Mouse (Mus musculus) stomach, embryonic 16.5 days (tissue): ENCODE results near the gene Aqp7. TPM values are rescaled to one million over a fixed set of nuclear protein-coding genes. Genes with fewer than 3 reads are reported as not detected.

Experiments used
- ATAC-seq: fragments of 200-750 bp; cut with Nextera tagmentation; 2 replicates; pipeline ENCODE4 v1.8.0; 2017; ENCODE audit warnings: moderate number of reproducible peaks, moderate TSS enrichment; ENCODE audit not compliant: insufficient read depth, low FRiP score
- H3K27ac ChIP-seq: fragments of 300-500 bp; sonication (generic); 2 replicates; pipeline ENCODE4 v1.5.1; 2014; ENCODE audit warnings: low read length
- H3K27me3 ChIP-seq: fragments of 300-500 bp; sonication (generic); 2 replicates; pipeline ENCODE4 v1.6.1; 2014; ENCODE audit warnings: low read length, control low read depth, mixed read lengths; ENCODE audit not compliant: control insufficient read depth, insufficient read depth
- H3K36me3 ChIP-seq: fragments of 300-500 bp; sonication (generic); 2 replicates; pipeline ENCODE4 v1.6.1; 2014; ENCODE audit warnings: low read length; ENCODE audit not compliant: control insufficient read depth, insufficient read depth
- H3K4me1 ChIP-seq: fragments of 300-500 bp; sonication (generic); 2 replicates; pipeline ENCODE4 v1.6.1; 2014; ENCODE audit warnings: low read length, control low read depth, mixed read lengths; ENCODE audit not compliant: control insufficient read depth, insufficient read depth
- H3K4me2 ChIP-seq: fragments of 300-500 bp; sonication (generic); 2 replicates; pipeline ENCODE4 v1.6.1; 2014; ENCODE audit warnings: low read depth, low read length, mixed read lengths
- H3K4me3 ChIP-seq: fragments of 300-500 bp; sonication (generic); replicated peaks from 2 replicates; pipeline ENCODE4 v1.5.1; 2014; ENCODE audit warnings: mild to moderate bottlenecking, low read length
- H3K9ac ChIP-seq: fragments of 300-500 bp; sonication (generic); 2 replicates; pipeline ENCODE4 v1.6.1; 2014; ENCODE audit warnings: low read length
- H3K9me3 ChIP-seq: fragments of 300-500 bp; sonication (generic); replicated peaks from 2 replicates; pipeline ENCODE4 v1.6.1; 2016; ENCODE audit warnings: low read length, control low read depth; ENCODE audit not compliant: control insufficient read depth
- WGBS: fragments of 180-500 bp; shearing (Covaris S2); extraction: QIAGEN DNeasy Blood & Tissue Kit; methylation state at CpG from one replicate; pipeline ENCODE4 v1.1.7; 2014; 5-methylcytosine and 5-hydroxymethylcytosine counted together
- polyA plus RNA-seq: library from polyadenylated mRNA; unstranded; fragments of >200 nt; fragmentation: Nextera tagmentation; extraction: Ambion mirVana; gene quantifications from 2 replicates; pipeline ENCODE4 v1.2.1, GENCODE M21; 2015

Gene Aqp7
- polyA plus RNA-seq: 0.40 and 0.45 TPM in 2 replicates

DNA sequence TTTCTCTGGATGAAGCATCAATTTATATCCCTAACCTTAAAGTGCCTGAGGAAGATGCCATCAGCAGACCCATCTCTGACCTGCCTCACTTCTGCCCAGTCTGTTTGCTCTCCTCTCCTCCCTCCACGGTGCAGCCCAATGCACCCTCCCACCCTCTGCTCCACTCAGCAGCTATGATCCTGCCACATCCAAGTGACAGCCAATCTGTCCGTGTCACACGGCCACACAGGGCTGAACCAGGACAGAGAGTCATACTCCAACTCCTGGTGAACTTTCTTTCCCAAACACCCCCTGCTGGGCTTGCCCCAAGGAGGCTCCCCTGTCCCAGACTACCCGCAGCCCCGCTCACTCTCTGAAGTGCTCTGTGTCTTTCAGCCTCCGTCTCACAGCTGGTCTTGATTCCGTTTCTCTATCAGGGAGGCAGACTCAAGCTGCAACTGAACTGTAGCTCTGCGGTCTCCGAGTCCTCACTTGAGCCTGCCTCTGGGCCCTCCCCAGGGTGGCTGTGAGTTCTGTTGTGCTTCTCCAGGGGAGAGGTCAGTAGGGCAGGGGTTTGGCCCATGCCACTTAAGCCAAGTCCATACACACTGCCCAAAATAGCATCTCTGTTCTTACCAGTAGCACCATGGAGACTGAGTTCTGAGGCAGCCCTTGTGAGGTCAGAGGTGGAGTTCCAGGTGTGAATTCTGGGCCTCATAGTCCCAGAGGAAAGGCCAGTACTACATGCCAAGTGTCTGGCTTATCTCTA lies at the start of gene Aqp7:
Gene Aqp7, minus strand, starts transcription at position 616 of the 748 bp plus-strand sequence.
- Histone ChIP-seq H3K27me3 (no peaks in the 10 kb centered on the region), H3K4me1 (peaks cover 4% of the 10 kb centered on the region; the same call in 1 of the 2 replicates), H3K27ac (no peak within 1 kb of the TSS), H3K9ac (no peak within 1 kb of the TSS), H3K36me3 (no peaks in the 10 kb centered on the region), H3K9me3 (no peaks in the 10 kb centered on the region), H3K4me3 (no peak within 1 kb of the TSS), H3K4me2 (no peak within 1 kb of the TSS)
- 33% methylated on average over 9 of the region's 9 CpGs for WGBS
- ATAC-seq: no peak

GRCm38 (mm10) chr4:41097381-41097780 lies 49.4 kb upstream of the Aqp7 start:
- H3K27ac ChIP-seq: peak overlapping the region; percentile 66
- 53% methylated on average over 13 of the region's 13 CpGs for WGBS
- peak overlapping the region; percentile 84 for H3K4me2 ChIP-seq
- ATAC-seq: no peak
- H3K4me1 ChIP-seq: peaks cover 13% of the 10 kb centered on the region; the same call in 1 of the 2 replicates
- H3K9ac ChIP-seq: peak overlapping the region; percentile 72
- 0 out of 2 replicates have a peak, but pooled peaks cover 4% of the 10 kb centered on the region for H3K27me3 ChIP-seq
- peak overlapping the region; percentile 49 for H3K4me3 ChIP-seq
- no peaks in the 10 kb centered on the region for H3K9me3 ChIP-seq
- no peaks in the 10 kb centered on the region for H3K36me3 ChIP-seq

DNA sequence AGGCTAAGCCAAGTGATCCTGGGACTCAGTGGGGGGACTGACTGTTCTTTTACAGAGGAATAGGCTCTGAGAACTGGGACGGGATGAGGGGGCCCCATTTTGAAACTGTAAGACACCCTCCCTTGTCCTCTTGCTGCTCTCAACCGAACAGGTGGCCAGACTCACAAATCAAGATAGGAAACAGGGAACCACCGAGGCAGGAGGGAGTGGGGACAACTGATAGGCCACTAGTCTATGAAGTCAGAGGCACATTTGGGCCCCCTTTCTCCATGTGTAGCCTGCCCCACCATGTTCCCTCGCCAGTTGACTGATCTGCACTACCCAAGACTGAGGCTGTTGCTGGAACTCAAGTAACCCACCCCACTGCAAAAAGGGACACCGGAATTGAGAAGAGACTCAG lies 48.9 kb upstream of the Aqp7 start:
- Histone ChIP-seq H3K4me1 (peaks cover 13% of the 10 kb centered on the region; the same call in 1 of the 2 replicates), H3K4me2 (peak overlapping the region; percentile 84), H3K9ac (peak overlapping the region; percentile 72), H3K27ac (peak overlapping the region; percentile 66), H3K9me3 (no peaks in the 10 kb centered on the region), H3K36me3 (no peaks in the 10 kb centered on the region), H3K4me3 (peak overlapping the region; percentile 49), H3K27me3 (0 out of 2 replicates have a peak, but pooled peaks cover 4% of the 10 kb centered on the region)
- 63% methylated on average over 5 of the region's 5 CpGs for WGBS
- no peak for ATAC-seq

DNA sequence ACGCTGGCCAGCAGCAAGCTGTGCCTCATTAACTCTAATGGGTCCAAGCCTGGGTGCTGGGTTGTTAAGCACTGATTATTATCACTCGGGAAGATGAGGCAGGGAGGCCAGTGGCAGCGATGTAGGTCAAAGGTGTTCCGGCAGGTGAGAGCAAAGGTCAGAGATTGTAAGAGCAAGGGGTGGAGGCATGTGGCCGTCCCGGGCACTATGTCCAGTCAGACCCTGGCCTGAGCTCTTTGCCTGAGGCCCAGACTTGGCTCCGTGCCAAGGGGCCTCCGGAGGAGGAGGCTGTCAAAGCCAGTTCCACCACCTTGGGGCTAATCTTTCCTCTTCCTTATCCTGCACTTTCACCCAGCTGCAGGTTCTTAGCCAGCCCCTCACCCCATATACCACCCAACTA lies 48.2 kb upstream of the Aqp7 start:
- Histone ChIP-seq H3K4me2 (peak overlapping the region; percentile 84), H3K27ac (peak overlapping the region; percentile 66), H3K27me3 (0 out of 2 replicates have a peak, but pooled peaks cover 4% of the 10 kb centered on the region), H3K36me3 (no peaks in the 10 kb centered on the region), H3K4me1 (peaks cover 13% of the 10 kb centered on the region; the same call in 1 of the 2 replicates), H3K9me3 (no peaks in the 10 kb centered on the region), H3K9ac (peak overlapping the region; percentile 72), H3K4me3 (peak overlapping the region; percentile 49)
- 41% methylated on average over 8 of the region's 8 CpGs for WGBS
- ATAC-seq: peak; percentile 15; the same call in 1 of the 2 replicates

GRCm38 (mm10) chr4:41094361-41094760 lies 46.4 kb upstream of the Aqp7 start:
- peaks cover 4% of the 10 kb centered on the region; the same call in 1 of the 2 replicates for H3K27me3 ChIP-seq
- ATAC-seq: peak; percentile 86
- H3K9ac ChIP-seq: no peak overlapping the region
- H3K4me1 ChIP-seq: peaks cover 19% of the 10 kb centered on the region; the same call in 1 of the 2 replicates
- no peaks in the 10 kb centered on the region for H3K36me3 ChIP-seq
- 44% methylated on average over 9 of the region's 9 CpGs for WGBS
- H3K27ac ChIP-seq: peak overlapping the region; percentile 66
- no peaks in the 10 kb centered on the region for H3K9me3 ChIP-seq
- peak overlapping the region; percentile 21; the same call in 1 of the 2 replicates for H3K4me2 ChIP-seq
- H3K4me3 ChIP-seq: no peak overlapping the region

DNA sequence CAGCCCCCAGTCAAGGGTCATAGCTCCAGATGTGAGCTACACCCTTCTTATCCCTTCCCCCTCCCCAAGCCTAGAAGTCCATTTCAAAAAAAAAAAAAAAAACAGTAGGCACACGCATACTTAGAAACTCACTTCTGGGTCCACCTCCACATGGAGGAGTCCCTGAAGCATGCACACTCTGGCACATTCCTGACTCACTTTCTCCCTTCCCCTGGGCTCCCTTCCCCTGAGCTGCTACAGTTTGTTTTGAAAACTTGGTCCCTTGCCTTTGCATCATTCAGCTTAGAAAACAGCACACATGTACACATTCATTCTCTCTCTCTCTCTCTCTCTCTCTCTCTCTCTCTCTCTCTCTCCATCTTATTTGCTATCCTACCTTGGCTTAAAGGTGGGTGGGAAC lies 45.0 kb upstream of the Aqp7 start:
- Histone ChIP-seq H3K4me2 (no peak overlapping the region), H3K27me3 (no peaks in the 10 kb centered on the region; the same call in 1 of the 2 replicates), H3K36me3 (no peaks in the 10 kb centered on the region), H3K4me1 (peaks cover 11% of the 10 kb centered on the region; the same call in 1 of the 2 replicates), H3K9ac (no peak overlapping the region), H3K27ac (no peak overlapping the region), H3K9me3 (no peaks in the 10 kb centered on the region), H3K4me3 (no peak overlapping the region)
- WGBS: 42% methylated on average over 1 of the region's 1 CpGs
- ATAC-seq: no peak

- Histone ChIP-seq H3K27me3 (no peaks in the 10 kb centered on the region; the same call in 1 of the 2 replicates), H3K9me3 (no peaks in the 10 kb centered on the region), H3K27ac (no peak overlapping the region), H3K4me2 (no peak overlapping the region), H3K9ac (no peak overlapping the region), H3K4me3 (no peak overlapping the region), H3K36me3 (no peaks in the 10 kb centered on the region), H3K4me1 (peaks cover 7% of the 10 kb centered on the region; the same call in 1 of the 2 replicates)
- no peak for ATAC-seq
- WGBS: 27% methylated on average over 3 of the region's 3 CpGs
These were observed 43.5 kb upstream of the Aqp7 start for GRCm38 (mm10) chr4:41091391-41091790.

DNA sequence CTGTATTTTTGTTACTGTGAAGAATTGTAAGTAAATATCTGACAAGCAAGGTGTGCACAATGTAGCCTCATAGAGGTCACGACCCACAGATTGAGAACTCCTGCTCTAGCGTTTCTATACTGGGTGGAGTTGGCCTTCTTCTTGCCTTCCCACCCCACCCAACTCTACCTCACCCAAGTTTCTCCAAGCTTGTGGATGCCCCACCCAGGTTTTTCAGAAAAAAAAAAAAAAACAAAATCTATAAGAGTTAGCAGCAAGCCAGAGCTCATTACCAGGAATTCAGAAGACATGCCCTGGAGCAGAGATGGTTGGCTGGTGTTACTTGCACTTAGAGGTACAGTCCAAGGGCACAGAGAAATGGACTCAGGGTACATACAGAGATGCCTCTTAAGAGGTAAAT lies 41.8 kb upstream of the Aqp7 start:
- WGBS: 54% methylated on average over 2 of the region's 2 CpGs
- peak overlapping the region; percentile 50; the same call in 1 of the 2 replicates for H3K27ac ChIP-seq
- H3K4me1 ChIP-seq: peaks cover 7% of the 10 kb centered on the region; the same call in 1 of the 2 replicates
- H3K9me3 ChIP-seq: no peaks in the 10 kb centered on the region
- ATAC-seq: no peak
- no peak overlapping the region for H3K4me2 ChIP-seq
- H3K27me3 ChIP-seq: no peaks in the 10 kb centered on the region; the same call in 1 of the 2 replicates
- H3K36me3 ChIP-seq: no peaks in the 10 kb centered on the region
- no peak overlapping the region for H3K4me3 ChIP-seq
- H3K9ac ChIP-seq: no peak overlapping the region

DNA sequence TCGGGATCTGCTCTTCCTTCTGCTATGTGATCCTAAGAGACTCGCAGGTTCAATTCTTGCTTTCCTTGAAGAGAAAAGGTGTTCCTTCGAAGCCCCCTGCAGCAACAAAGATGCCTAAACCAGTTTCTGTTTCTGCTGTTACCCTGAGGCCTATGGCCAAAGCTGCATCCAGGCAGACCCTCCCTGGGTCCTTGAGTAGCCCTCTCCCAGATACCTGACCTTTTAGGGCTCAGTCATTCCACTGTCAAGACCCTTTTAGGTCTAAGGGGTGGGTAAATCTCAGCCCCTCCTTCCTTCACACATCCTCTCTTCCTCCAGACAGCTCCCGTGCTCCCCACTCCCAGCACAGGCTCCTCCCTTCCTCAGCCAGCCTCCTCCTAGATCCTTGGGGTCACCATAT lies 41.2 kb upstream of the Aqp7 start:
- Histone ChIP-seq H3K9ac (no peak overlapping the region), H3K27me3 (no peaks in the 10 kb centered on the region; the same call in 1 of the 2 replicates), H3K9me3 (no peaks in the 10 kb centered on the region), H3K36me3 (no peaks in the 10 kb centered on the region), H3K4me2 (no peak overlapping the region), H3K4me1 (peaks cover 7% of the 10 kb centered on the region; the same call in 1 of the 2 replicates), H3K27ac (peak overlapping the region; percentile 61), H3K4me3 (no peak overlapping the region)
- no peak for ATAC-seq
- 75% methylated on average over 4 of the region's 4 CpGs for WGBS
